In genomic region chr9:88539546-88540224, GRCm38 (mm10) we compare ENCODE assay signal across 21 mouse cellular contexts. TPM values are rescaled to one million over a fixed set of nuclear protein-coding genes. Genes with fewer than 3 reads are reported as not detected.
A peak's percentile ranks its signal among the peaks of the same experiment; 100 is the strongest.
DNase-seq lines count a peak whose midpoint lies in the region; ATAC-seq and TF ChIP-seq lines count a peak whose summit lies in the region.
"Had no signal": no experiment of that assay in that cellular context is flagged by ENCODE, and none has a peak within 500 bp of the region (broad histone marks: within the 10 kb centered on the region; RNA-seq: fewer than 3 reads in every experiment).

No protein-coding gene starts in this region.

- H3K4me1 ChIP-seq in lung, embryonic 14.5 days (ENCODE audit: insufficient read depth): no peaks in the 10 kb centered on the region
- H3K4me1 ChIP-seq: embryonic facial prominence, embryonic 12.5 days; forebrain, embryonic 13.5 days; hindbrain, embryonic 10.5 days had no signal

- WGBS in lung, embryonic 14.5 days: 58% methylated on average over 5 of the region's 5 CpGs

- H3K9ac ChIP-seq in lung, embryonic 14.5 days: no peak overlapping the region
- H3K9ac ChIP-seq: embryonic facial prominence, embryonic 12.5 days; forebrain, embryonic 13.5 days; forebrain, postnatal 0 days; hindbrain, embryonic 14.5 days had no signal

- H3K9me3 ChIP-seq in lung, embryonic 14.5 days (ENCODE audit: low read depth, low read length): no peaks in the 10 kb centered on the region
- H3K9me3 ChIP-seq: embryonic facial prominence, embryonic 12.5 days; forebrain, embryonic 13.5 days; hindbrain, embryonic 10.5 days had no signal

- no peaks in the 10 kb centered on the region for H3K36me3 ChIP-seq in lung, embryonic 14.5 days (ENCODE audit: insufficient read depth)
- H3K36me3 ChIP-seq: embryonic facial prominence, embryonic 12.5 days; hindbrain, embryonic 10.5 days had no signal

- H3K4me3 ChIP-seq in lung, embryonic 14.5 days (ENCODE audit: low read depth, low read length): no peak overlapping the region
- H3K4me3 ChIP-seq: embryonic facial prominence, embryonic 12.5 days; forebrain, embryonic 13.5 days; hindbrain, embryonic 10.5 days had no signal

- ATAC-seq in lung, embryonic 14.5 days (ENCODE audit: insufficient read depth): no peak
- peak; percentile 42 to 79 for ATAC-seq in hematopoietic stem cell, adult 5-6 weeks (replicated peaks in 1 of 2; ENCODE audit: insufficient read depth in 1 of 2, low FRiP score in 2 of 2, low TSS enrichment in 1 of 2, low read depth in 1 of 2, poor library complexity in 2 of 2, severe bottlenecking in 2 of 2)
- ATAC-seq in monocyte, adult 5-6 weeks (replicated peaks; ENCODE audit: insufficient number of reproducible peaks, low FRiP score, low TSS enrichment, poor library complexity, severe bottlenecking): peak; percentile 59; the same call in 1 of the 2 replicates
- ATAC-seq: forebrain, embryonic 13.5 days; forebrain, postnatal 0 days; intestine, postnatal 0 days had no signal

- H3K4me2 ChIP-seq in lung, embryonic 14.5 days: no peak overlapping the region
- H3K4me2 ChIP-seq: embryonic facial prominence, embryonic 12.5 days; forebrain, embryonic 13.5 days; hindbrain, embryonic 14.5 days had no signal

- DNase-seq in lung, embryonic 14.5 days: peak; percentile 43
- DNase-seq in lung, postnatal 25 days (ENCODE audit: low spot score): no peak
- DNase-seq in MEL-GATA-1-ER (ENCODE audit: extremely low read depth, low read depth): peak; percentile 81
- DNase-seq in kidney, adult 8-10 months: no peak
- no peak for DNase-seq in gastrocnemius, postnatal 4 days (ENCODE audit: low spot score in 2 of 2)
- no peak for DNase-seq in layer of hippocampus, postnatal 14 days (ENCODE audit: low spot score in 2 of 2)
- DNase-seq: adrenal gland, adult 8-10 months; adrenal gland, postnatal 36 days; cerebellum, adult 2 months; cerebellum, postnatal 10 days; forebrain, postnatal 0 days; gastrocnemius, postnatal 14 days; heart, adult 11 months; heart, postnatal 10 days had no signal

- H3K27me3 ChIP-seq in lung, embryonic 14.5 days (ENCODE audit: insufficient read depth, low read length): no peaks in the 10 kb centered on the region
- H3K27me3 ChIP-seq: embryonic facial prominence, embryonic 12.5 days; forebrain, embryonic 13.5 days had no signal

- TF ChIP-seq CTCF in lung, embryonic 14.5 days (IDR thresholded peaks at IDR 0.05; ENCODE audit: low read depth): no peak

- H3K27ac ChIP-seq in lung, embryonic 14.5 days (ENCODE audit: low read depth): no peak overlapping the region
- H3K27ac ChIP-seq: embryonic facial prominence, embryonic 12.5 days; forebrain, embryonic 13.5 days; hindbrain, embryonic 10.5 days; hindbrain, embryonic 14.5 days had no signal

RNA-seq across cellular contexts. Expression of gene Zfp949, which starts 8.1 kb away (rescaled TPM):
- 7.6 and 8.4 TPM in 2 replicates for polyA plus RNA-seq in lung, embryonic 14.5 days (2014; fragmentation: Nextera tagmentation; extraction: Ambion mirVana)
- total RNA-seq in hematopoietic stem cell, adult 5-6 weeks (2017): 12.9 and 15.9 TPM in 2 replicates
- 11.8 to 19.8 TPM (median 19.2 TPM) in 3 replicates for total RNA-seq in monocyte, adult 5-6 weeks (2017)
- 1 to 10 TPM; 6.1 to 6.3 TPM for total RNA-seq in gastrocnemius, postnatal 4 days (2021)
- 10 to 100 TPM; 17.8 to 21.1 TPM for total RNA-seq in layer of hippocampus, postnatal 14 days (2021)

RNA-seq across cellular contexts. Expression of gene Trim43a, which starts 41.0 kb away (rescaled TPM):
- 0.12 TPM in 1 of 2 replicates, not detected in the other for polyA plus RNA-seq in lung, embryonic 14.5 days (2014; fragmentation: Nextera tagmentation; extraction: Ambion mirVana)
- not detected in 2 replicates for total RNA-seq in hematopoietic stem cell, adult 5-6 weeks (2017)
- total RNA-seq in monocyte, adult 5-6 weeks (2017): not detected in 3 replicates
- not detected for total RNA-seq in gastrocnemius, postnatal 4 days (2021)
- total RNA-seq in layer of hippocampus, postnatal 14 days (2021): under 1 TPM in 1 of 2 experiments, not detected in 1; 0.69 TPM
- total RNA-seq: forebrain, postnatal 0 days had no signal
- polyA plus RNA-seq: hindbrain, embryonic 14.5 days; intestine, postnatal 0 days had no signal

RNA-seq across cellular contexts. Expression of gene Syncrip, which starts 57.3 kb away (rescaled TPM):
- polyA plus RNA-seq in lung, embryonic 14.5 days (2014; fragmentation: Nextera tagmentation; extraction: Ambion mirVana): 141 and 151 TPM in 2 replicates
- 232 and 322 TPM in 2 replicates for total RNA-seq in hematopoietic stem cell, adult 5-6 weeks (2017)
- total RNA-seq in monocyte, adult 5-6 weeks (2017): 112 to 157 TPM (median 127 TPM) in 3 replicates
- total RNA-seq in gastrocnemius, postnatal 4 days (2021): 100 to 1,000 TPM in 1 of 2 experiments, 10 to 100 TPM in 1; 91.0 to 105 TPM
- 10 to 100 TPM; 77.9 to 81.8 TPM for total RNA-seq in layer of hippocampus, postnatal 14 days (2021)

Comparison
In these comparisons a context has a peak if more than half of its experiments do, and no peak if none do; other contexts are left out.
1. DNase-seq: peak in lung, embryonic 14.5 days (single experiment) and MEL-GATA-1-ER (single experiment); none in lung, postnatal 25 days (single experiment), kidney, adult 8-10 months (0 of 2), gastrocnemius, postnatal 4 days (0 of 2) and layer of hippocampus, postnatal 14 days (0 of 2).